Mouse (Mus musculus) stomach, postnatal 0 days (tissue): ENCODE measurements around the gene Gm44579.

Source experiments
- CTCF ChIP-seq: IDR thresholded peaks from 2 replicates; pipeline ENCODE4 v1.5.1; 2016; ENCODE audit warnings: antibody characterized with exemption, low read depth, mild to moderate bottlenecking, moderate library complexity
- EP300 ChIP-seq: optimal IDR thresholded peaks from 2 replicates; pipeline ENCODE3; 2016; ENCODE audit warnings: antibody characterized with exemption

DNA sequence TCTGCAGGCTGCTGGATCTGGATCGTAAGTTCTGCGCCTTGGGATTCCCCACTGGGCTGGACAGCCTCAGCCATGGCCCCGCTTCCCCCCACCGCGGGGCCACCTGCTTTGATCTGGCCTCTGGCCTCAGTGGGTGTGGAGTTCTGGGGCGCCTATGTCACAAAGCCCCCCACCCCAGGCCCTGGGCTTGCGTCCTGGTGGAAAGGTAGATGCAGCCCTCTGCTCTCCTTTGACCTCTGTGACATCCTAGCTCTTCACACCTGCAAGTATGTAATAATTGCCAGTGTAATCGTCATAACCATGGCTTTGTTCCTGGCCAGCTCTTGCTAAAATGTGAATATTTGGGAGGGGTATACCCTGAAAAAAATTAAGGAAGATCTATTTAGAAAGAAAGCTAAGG is 36.4 kb upstream of the Gm44579 start, which contains the start of gene H1fnt:
- TF ChIP-seq CTCF (no peak), EP300 (no peak)
